In the genomic region with DNA sequence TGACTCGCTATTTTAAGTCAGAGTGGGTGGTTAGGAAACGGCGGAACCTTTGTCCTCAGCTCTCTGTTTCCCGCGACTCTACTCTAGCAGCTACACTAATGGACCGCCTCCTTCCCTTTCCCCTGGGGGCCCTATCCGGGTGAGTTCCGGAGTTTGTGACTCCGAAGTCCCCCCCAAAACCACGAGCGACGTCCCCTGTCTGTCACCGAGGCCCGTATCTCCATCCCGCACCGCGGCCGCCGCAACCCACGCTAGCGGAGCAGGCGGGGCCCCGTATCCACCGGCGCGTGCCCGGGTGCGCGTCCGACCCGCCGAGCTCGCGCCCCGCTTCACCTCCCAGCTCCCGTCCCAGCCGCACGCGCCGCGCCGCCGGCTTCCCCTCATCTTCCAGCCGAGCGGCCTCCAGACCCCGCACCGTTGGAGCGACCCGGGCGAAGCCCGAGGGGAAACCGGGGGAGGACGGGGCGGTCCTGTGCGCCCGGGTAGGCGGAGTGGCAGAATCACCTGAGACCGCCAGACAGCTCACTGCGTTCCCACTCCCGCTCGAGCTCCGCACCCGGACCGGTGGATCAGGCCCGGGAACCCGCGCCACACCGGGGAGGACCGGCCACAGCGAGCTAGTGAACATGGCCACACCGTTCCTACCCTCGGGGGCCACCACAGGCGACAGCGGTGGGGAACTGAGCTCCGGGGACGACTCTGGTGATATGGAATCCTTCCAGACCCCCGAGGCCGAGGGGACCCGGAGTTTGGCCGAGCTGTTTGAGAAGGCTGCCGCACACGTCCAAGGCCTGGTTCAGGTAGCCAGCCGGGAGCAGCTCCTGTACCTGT, we compare ENCODE assay signal across 8 mouse cellular contexts. TPM values are rescaled to one million over a fixed set of nuclear protein-coding genes. Genes with fewer than 3 reads are reported as not detected.
DNase-seq lines count a peak whose midpoint lies in the region; ATAC-seq lines count a peak whose summit lies in the region.

A gene (plus strand): TSS at position 109 of the 831 bp plus-strand sequence.

- peak within 1 kb of the TSS; percentile 97 for H3K9ac ChIP-seq in heart, embryonic 14.5 days (ENCODE audit: low read length)
- H3K9ac ChIP-seq in liver, embryonic 13.5 days: peak within 1 kb of the TSS; percentile 94
- peak within 1 kb of the TSS; percentile 97 for H3K9ac ChIP-seq in stomach, embryonic 16.5 days (ENCODE audit: low read length)

- peaks cover 3 to 16% of the 10 kb centered on the region in 2 experiments for H3K4me1 ChIP-seq in heart, embryonic 14.5 days (ENCODE audit: control insufficient read depth in 2 of 2, insufficient read depth in 2 of 2, low read length in 2 of 2)
- H3K4me1 ChIP-seq in liver, embryonic 13.5 days (replicated peaks): peaks cover 41% of the 10 kb centered on the region
- peaks cover 4% of the 10 kb centered on the region; the same call in 1 of the 2 replicates for H3K4me1 ChIP-seq in stomach, embryonic 16.5 days (ENCODE audit: control insufficient read depth, insufficient read depth, low read length)

- under 1% methylated on average over 80 of the region's 83 CpGs for WGBS in heart, embryonic 14.5 days
- under 1% methylated on average over 83 of the region's 83 CpGs for WGBS in liver, embryonic 13.5 days (ENCODE audit: insufficient replicate concordance)
- WGBS in stomach, embryonic 16.5 days: under 1% methylated on average over 83 of the region's 83 CpGs

- H3K9me3 ChIP-seq in heart, embryonic 14.5 days (ENCODE audit: control insufficient read depth, low read length): 0 out of 2 replicates have a peak, but pooled peaks cover 2% of the 10 kb centered on the region
- H3K9me3 ChIP-seq in liver, embryonic 13.5 days (replicated peaks): 0 out of 2 replicates have a peak, but pooled peaks cover 1% of the 10 kb centered on the region
- no peaks in the 10 kb centered on the region for H3K9me3 ChIP-seq in stomach, embryonic 16.5 days (replicated peaks; ENCODE audit: control insufficient read depth, low read length)

- peak within 1 kb of the TSS; percentile 88 to 93 for H3K4me3 ChIP-seq in heart, embryonic 14.5 days (ENCODE audit: control insufficient read depth in 1 of 2, insufficient read depth in 1 of 2, low read depth in 1 of 2, low read length in 2 of 2)
- H3K4me3 ChIP-seq in liver, embryonic 13.5 days (replicated peaks): peak within 1 kb of the TSS; percentile 91
- peak within 1 kb of the TSS; percentile 99 for H3K4me3 ChIP-seq in stomach, embryonic 16.5 days (replicated peaks; ENCODE audit: low read length)

- no peaks in the 10 kb centered on the region for H3K36me3 ChIP-seq in heart, embryonic 14.5 days (ENCODE audit: control insufficient read depth, insufficient read depth, low read length)
- no peaks in the 10 kb centered on the region for H3K36me3 ChIP-seq in liver, embryonic 13.5 days
- no peaks in the 10 kb centered on the region for H3K36me3 ChIP-seq in stomach, embryonic 16.5 days (ENCODE audit: control insufficient read depth, insufficient read depth, low read length)

- ATAC-seq in erythroid progenitor cell, adult 5-6 weeks (replicated peaks; ENCODE audit: low FRiP score, poor library complexity, severe bottlenecking): peak; percentile 74
- ATAC-seq in heart, embryonic 14.5 days (ENCODE audit: insufficient number of reproducible peaks, insufficient read depth, low FRiP score, low read depth): peak; percentile 76
- peak; percentile 82 for ATAC-seq in liver, embryonic 13.5 days (ENCODE audit: low read depth)
- peak; percentile 90 for ATAC-seq in stomach, embryonic 16.5 days (ENCODE audit: insufficient read depth, low FRiP score)

- H3K27me3 ChIP-seq in heart, embryonic 14.5 days (ENCODE audit: control insufficient read depth, insufficient read depth, low read length): no peaks in the 10 kb centered on the region
- no peaks in the 10 kb centered on the region for H3K27me3 ChIP-seq in liver, embryonic 13.5 days
- H3K27me3 ChIP-seq in stomach, embryonic 16.5 days (ENCODE audit: control insufficient read depth, insufficient read depth, low read length): no peaks in the 10 kb centered on the region

- peak within 1 kb of the TSS; percentile 28 to 61 for H3K27ac ChIP-seq in heart, embryonic 14.5 days (replicated peaks in 1 of 2; ENCODE audit: control insufficient read depth in 1 of 2, insufficient read depth in 1 of 2, low read depth in 2 of 2, low read length in 2 of 2)
- H3K27ac ChIP-seq in liver, embryonic 13.5 days: peak within 1 kb of the TSS; percentile 81
- H3K27ac ChIP-seq in stomach, embryonic 16.5 days (ENCODE audit: low read length): peak within 1 kb of the TSS; percentile 64

- H3K4me2 ChIP-seq in heart, embryonic 14.5 days (ENCODE audit: low read length): peak within 1 kb of the TSS; percentile 92
- H3K4me2 ChIP-seq in liver, embryonic 13.5 days: peak within 1 kb of the TSS; percentile 82
- peak within 1 kb of the TSS; percentile 73 for H3K4me2 ChIP-seq in stomach, embryonic 16.5 days (ENCODE audit: low read depth, low read length)

- peak; percentile 87 for DNase-seq in CD4-positive helper T cell, adult 2 months (ENCODE audit: low read depth, low spot score)
- DNase-seq in brain, embryonic 18.5 days (ENCODE audit: low read depth, low spot score): peak; percentile 71
- peak; percentile 86 for DNase-seq in kidney, postnatal 14 days
- DNase-seq in liver, embryonic 13.5 days: peak; percentile 66
- peak; percentile 81 for DNase-seq in neural tube, embryonic 10.5 days (ENCODE audit: extremely low spot score, low spot score)

RNA-seq across cellular contexts. Expression of the gene that starts here (rescaled TPM):
- 17.7 and 25.2 TPM in 2 replicates for total RNA-seq in erythroid progenitor cell, adult 5-6 weeks (2015; ENCODE audit: low replicate concordance)
- 0.30 and 21.3 TPM in 2 replicates for total RNA-seq in erythroid progenitor cell, adult 5-6 weeks (2017; ENCODE audit: low replicate concordance)
- polyA plus RNA-seq in heart, embryonic 14.5 days (2014; fragmentation: Nextera tagmentation; extraction: Ambion mirVana): 55.5 and 61.3 TPM in 2 replicates
- polyA plus RNA-seq in liver, embryonic 13.5 days (2015; fragmentation: Nextera tagmentation; extraction: Ambion mirVana): 58.1 and 61.4 TPM in 2 replicates
- 38.5 and 45.9 TPM in 2 replicates for polyA plus RNA-seq in stomach, embryonic 16.5 days (2015; fragmentation: Nextera tagmentation; extraction: Ambion mirVana)

Comparison
In these comparisons a context has a peak if more than half of its experiments do, and no peak if none do; other contexts are left out.
1. Peak in every context shown above with its lines: DNase-seq, ATAC-seq, H3K4me3 ChIP-seq and H3K27ac ChIP-seq.